Mouse (Mus musculus): Measurements from ENCODE around the gene Tmem178.

DNA sequence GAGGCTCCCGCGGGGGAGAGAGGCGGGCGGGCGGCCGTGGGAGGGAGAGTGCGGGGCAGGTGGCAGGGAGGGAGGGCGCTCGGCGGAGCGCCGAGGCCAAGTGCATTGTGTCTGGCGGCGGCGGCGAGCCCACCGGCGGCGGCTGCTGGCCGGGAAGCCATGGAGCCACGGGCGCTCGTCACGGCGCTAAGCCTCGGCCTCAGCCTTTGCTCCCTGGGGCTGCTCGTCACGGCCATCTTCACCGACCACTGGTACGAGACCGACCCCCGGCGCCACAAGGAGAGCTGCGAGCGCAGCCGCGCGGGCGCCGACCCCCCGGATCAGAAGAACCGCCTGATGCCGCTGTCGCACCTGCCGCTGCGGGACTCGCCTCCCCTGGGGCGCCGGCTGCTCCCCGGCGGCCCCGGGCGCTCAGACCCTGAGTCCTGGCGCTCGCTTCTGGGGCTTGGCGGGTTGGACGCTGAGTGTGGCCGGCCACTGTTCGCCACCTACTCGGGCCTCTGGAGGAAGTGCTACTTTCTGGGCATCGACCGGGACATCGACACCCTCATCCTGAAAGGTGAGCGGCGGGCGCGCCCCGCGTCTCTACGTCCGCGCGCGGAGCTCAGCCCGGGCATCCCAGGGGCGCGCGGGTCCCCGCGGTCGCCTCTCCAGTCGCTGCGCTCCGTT is at the start of gene Tmem178:
- TF ChIP-seq CTCF (IDR thresholded peaks at IDR 0.05 in 2 of 3, conservative IDR thresholded peaks at IDR 0.05 in 1 of 3; ENCODE audit: control insufficient read depth in 1 of 3, insufficient read depth in 1 of 3, low read depth in 2 of 3, low read length in 3 of 3, poor library complexity in 1 of 3, severe bottlenecking in 1 of 3) (no peak), GATA1 (IDR thresholded peaks at IDR 0.05; ENCODE audit: low read depth, low read length) (no peak), TAL1 (IDR thresholded peaks at IDR 0.05; ENCODE audit: low read length) (no peak), USF1 (IDR thresholded peaks at IDR 0.05; ENCODE audit: low read depth, low read length) (no peak), CHD1 (IDR thresholded peaks at IDR 0.05; ENCODE audit: low read depth, low read length) (no peak), ZMIZ1 (IDR thresholded peaks at IDR 0.05; ENCODE audit: low read depth, low read length) (no peak), POLR2A (IDR thresholded peaks at IDR 0.05; ENCODE audit: control insufficient read depth in 1 of 2, insufficient read depth in 1 of 2, low read depth in 1 of 2, low read length in 2 of 2, poor library complexity in 1 of 2) (no peak)

Data from MEL (cell line).